Mouse (Mus musculus): ENCODE data around the gene Hoxd11. TPM values are rescaled to one million over a fixed set of nuclear protein-coding genes. Genes with fewer than 3 reads are reported as not detected.

Gene Hoxd11
- polyA plus RNA-seq, 1 experiment from 2014 or later, result 10.3 TPM

GRCm38 (mm10) chr2:74657251-74658023 lies 21.9 kb upstream of the Hoxd11 start:
- no peaks in the 10 kb centered on the region for H3K9me3 ChIP-seq
- peaks cover 36% of the 10 kb centered on the region for H3K4me1 ChIP-seq
- 2% methylated on average over 62 of the region's 62 CpGs for WGBS
- H3K36me3 ChIP-seq, result no peaks in the 10 kb centered on the region
- ATAC-seq (ENCODE audit: insufficient number of reproducible peaks, low FRiP score, low TSS enrichment, low read depth), result no peak
- H3K27me3 ChIP-seq, result peaks cover 63% of the 10 kb centered on the region
- H3K4me3 ChIP-seq, result peak overlapping the region; percentile 46
- H3K4me2 ChIP-seq, result peak overlapping the region; percentile 44
- H3K27ac ChIP-seq, result peak overlapping the region; percentile 89
- H3K9ac ChIP-seq, result peak overlapping the region; percentile 53

- H3K4me2 ChIP-seq, result peak overlapping the region; percentile 44
- 3% methylated on average over 15 of the region's 15 CpGs for WGBS
Observed at GRCm38 (mm10) chr2:74658024-74658666, 21.2 kb upstream of the Hoxd11 start.

GRCm38 (mm10) chr2:74658667-74659371 lies 20.5 kb upstream of the Hoxd11 start:
- no peak for ATAC-seq (ENCODE audit: insufficient number of reproducible peaks, low FRiP score, low TSS enrichment, low read depth)
- peak overlapping the region; percentile 89 for H3K27ac ChIP-seq
- H3K4me1 ChIP-seq, result peaks cover 36% of the 10 kb centered on the region
- H3K9me3 ChIP-seq, result no peaks in the 10 kb centered on the region
- peaks cover 71% of the 10 kb centered on the region for H3K27me3 ChIP-seq
- H3K4me2 ChIP-seq, result peak overlapping the region; percentile 44
- 1% methylated on average over 47 of the region's 47 CpGs for WGBS
- peak overlapping the region; percentile 18 for H3K9ac ChIP-seq
- H3K4me3 ChIP-seq, result peak overlapping the region; percentile 46
- no peaks in the 10 kb centered on the region for H3K36me3 ChIP-seq

More at GRCm38 (mm10) chr2:74658024-74658666, 21.2 kb upstream of the Hoxd11 start:
- no peak for ATAC-seq (ENCODE audit: insufficient number of reproducible peaks, low FRiP score, low TSS enrichment, low read depth)
- H3K4me3 ChIP-seq, result peak overlapping the region; percentile 46
- H3K27ac ChIP-seq, result peak overlapping the region; percentile 89
- H3K9ac ChIP-seq, result peak overlapping the region; percentile 53
- H3K27me3 ChIP-seq, result peaks cover 66% of the 10 kb centered on the region
- no peaks in the 10 kb centered on the region for H3K9me3 ChIP-seq
- no peaks in the 10 kb centered on the region for H3K36me3 ChIP-seq
- peaks cover 36% of the 10 kb centered on the region for H3K4me1 ChIP-seq

- Histone ChIP-seq H3K36me3 (no peaks in the 10 kb centered on the region), H3K27me3 (peaks cover 71% of the 10 kb centered on the region), H3K27ac (peak within 1 kb of the TSS; percentile 89), H3K4me2 (peak within 1 kb of the TSS; percentile 56), H3K9ac (peak within 1 kb of the TSS; percentile 52), H3K4me1 (peaks cover 36% of the 10 kb centered on the region), H3K4me3 (peak within 1 kb of the TSS; percentile 46), H3K9me3 (no peaks in the 10 kb centered on the region)
- WGBS, result 2% methylated on average over 28 of the region's 28 CpGs
- ATAC-seq (ENCODE audit: insufficient number of reproducible peaks, low FRiP score, low TSS enrichment, low read depth), result no peak
Observed at GRCm38 (mm10) chr2:74659507-74660005, 19.8 kb upstream of the Hoxd11 start, which contains the start of gene Evx2. Gene Evx2 (minus strand): TSS chr2:74659557.

DNA sequence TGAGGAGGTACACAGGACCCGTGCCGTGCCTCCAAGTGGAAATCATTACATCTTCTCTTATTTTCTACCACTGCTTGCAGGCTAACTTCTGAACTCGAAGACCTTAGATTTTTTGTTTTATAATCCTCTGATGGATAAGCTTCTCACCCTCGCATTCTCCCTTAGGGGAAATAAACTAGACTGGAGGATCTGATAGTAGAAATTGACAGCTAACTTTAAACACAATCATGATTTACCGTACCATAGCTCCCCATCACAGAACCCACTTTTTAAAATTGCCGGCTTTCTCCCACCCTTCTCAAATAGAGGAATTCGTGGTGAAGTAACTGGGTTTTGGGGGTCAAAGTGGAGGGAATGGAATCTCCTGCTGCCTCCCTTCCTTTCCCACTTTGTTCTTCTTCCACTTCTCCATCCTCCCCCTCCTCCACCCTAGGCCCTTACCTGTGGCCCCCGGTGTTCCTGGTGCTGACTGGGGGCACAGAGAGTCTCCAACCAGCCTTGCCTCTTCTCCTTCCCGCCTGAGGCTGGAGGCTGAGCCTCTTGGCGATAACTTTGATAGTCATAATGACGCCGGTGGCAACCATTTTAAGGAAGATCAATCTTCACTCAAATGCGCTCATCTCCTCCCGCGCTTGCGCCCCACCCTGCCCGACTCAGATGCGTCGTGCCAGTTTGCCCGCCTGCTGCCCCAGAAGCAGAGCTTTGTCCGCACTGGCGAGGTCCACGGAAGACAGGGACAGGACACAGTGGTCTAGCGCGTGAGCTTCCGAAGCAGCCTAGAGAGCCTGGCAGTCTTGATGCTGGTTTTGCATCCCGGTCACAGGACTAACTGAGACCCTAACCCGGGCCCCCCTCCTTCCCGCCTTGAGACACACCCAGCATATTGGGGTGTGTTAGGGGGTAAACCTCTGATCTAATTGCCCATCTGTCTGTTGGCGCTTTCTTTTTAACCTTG lies 18.7 kb upstream of the Hoxd11 start:
- Histone ChIP-seq H3K36me3 (no peaks in the 10 kb centered on the region), H3K9ac (peak overlapping the region; percentile 52), H3K4me3 (peak overlapping the region; percentile 46), H3K9me3 (no peaks in the 10 kb centered on the region), H3K4me1 (peaks cover 28% of the 10 kb centered on the region), H3K4me2 (peak overlapping the region; percentile 56), H3K27me3 (peaks cover 69% of the 10 kb centered on the region), H3K27ac (peak overlapping the region; percentile 89)
- 2% methylated on average over 30 of the region's 30 CpGs for WGBS
- no peak; the same call in none of the 2 replicates for ATAC-seq (ENCODE audit: insufficient number of reproducible peaks, low FRiP score, low TSS enrichment, low read depth)

- peaks cover 22% of the 10 kb centered on the region for H3K4me1 ChIP-seq
- no peaks in the 10 kb centered on the region for H3K9me3 ChIP-seq
- 0 out of 2 replicates have a peak overlapping the region, but pooled peaks have one; percentile 20 for H3K9ac ChIP-seq
- no peaks in the 10 kb centered on the region for H3K36me3 ChIP-seq
- peak; percentile 22; the same call in 1 of the 2 replicates for ATAC-seq (ENCODE audit: insufficient number of reproducible peaks, low FRiP score, low TSS enrichment, low read depth)
- peak overlapping the region; percentile 89 for H3K27ac ChIP-seq
- H3K4me3 ChIP-seq, result peak overlapping the region; percentile 46
- under 1% methylated on average over 14 of the region's 14 CpGs for WGBS
- peak overlapping the region; percentile 56 for H3K4me2 ChIP-seq
- H3K27me3 ChIP-seq, result peaks cover 70% of the 10 kb centered on the region
Observed at GRCm38 (mm10) chr2:74661685-74662084, 17.7 kb upstream of the Hoxd11 start.

DNA sequence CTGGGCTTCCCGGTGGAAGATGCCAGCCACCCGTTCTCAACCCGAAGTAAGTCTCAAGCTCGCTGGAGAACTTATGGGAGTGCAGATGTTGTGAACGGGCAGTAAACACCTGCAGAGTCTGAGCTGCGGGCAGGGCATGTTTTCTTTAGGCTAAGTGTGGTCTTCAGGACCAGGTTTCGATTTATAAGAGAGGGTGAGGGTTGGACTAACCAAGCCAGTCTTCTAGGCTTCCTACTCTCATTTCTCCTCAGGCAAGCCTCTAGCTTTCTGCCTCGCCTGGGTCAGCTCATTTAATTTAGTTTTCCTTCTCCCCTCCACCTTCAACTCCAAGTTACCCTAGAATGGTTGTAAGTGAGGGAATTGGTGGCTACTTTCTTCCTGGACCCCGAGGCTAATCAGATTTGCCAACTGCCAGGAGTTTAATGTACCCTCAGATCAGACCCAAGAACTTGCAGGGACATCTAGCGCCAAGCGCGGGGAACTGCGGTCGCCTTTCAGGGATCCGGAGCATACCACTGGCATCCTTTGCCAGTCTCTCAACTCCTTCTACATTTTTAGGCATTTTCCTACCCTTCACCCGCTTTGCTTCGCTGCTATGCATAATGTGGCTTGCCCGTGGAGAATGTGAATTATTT lies 15.9 kb upstream of the Hoxd11 start:
- ATAC-seq (ENCODE audit: insufficient number of reproducible peaks, low FRiP score, low TSS enrichment, low read depth), result no peak
- H3K4me3 ChIP-seq, result peak overlapping the region; percentile 19
- WGBS, result 1% methylated on average over 18 of the region's 18 CpGs

DNA sequence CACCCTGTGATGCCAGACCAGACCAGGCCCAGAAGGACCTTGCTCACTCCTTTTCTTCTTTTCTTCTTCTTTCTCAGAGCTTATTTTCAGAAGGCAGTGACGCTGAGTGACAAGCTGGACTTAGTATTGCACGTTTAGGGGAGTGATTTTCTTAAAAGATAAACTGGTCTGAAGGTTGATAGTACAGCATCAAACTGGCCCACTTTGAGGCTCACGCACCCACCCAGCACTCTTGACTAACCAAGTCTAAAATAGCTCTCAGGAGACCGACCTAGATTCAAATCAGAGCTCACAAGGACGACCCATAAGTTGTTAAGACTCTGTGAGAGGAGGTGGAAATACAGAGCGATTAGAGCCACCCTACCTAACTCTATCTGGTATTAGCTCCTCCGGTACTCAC lies 12.9 kb upstream of the Hoxd11 start:
- peak overlapping the region; percentile 35; the same call in 1 of the 2 replicates for H3K4me2 ChIP-seq

More for the DNA sequence above, 15.9 kb upstream of the Hoxd11 start:
- Histone ChIP-seq H3K4me1 (peaks cover 27% of the 10 kb centered on the region), H3K36me3 (no peaks in the 10 kb centered on the region), H3K4me2 (peak overlapping the region; percentile 46), H3K27ac (peak overlapping the region; percentile 62), H3K9me3 (no peaks in the 10 kb centered on the region), H3K9ac (no peak overlapping the region), H3K27me3 (peaks cover 73% of the 10 kb centered on the region)

DNA sequence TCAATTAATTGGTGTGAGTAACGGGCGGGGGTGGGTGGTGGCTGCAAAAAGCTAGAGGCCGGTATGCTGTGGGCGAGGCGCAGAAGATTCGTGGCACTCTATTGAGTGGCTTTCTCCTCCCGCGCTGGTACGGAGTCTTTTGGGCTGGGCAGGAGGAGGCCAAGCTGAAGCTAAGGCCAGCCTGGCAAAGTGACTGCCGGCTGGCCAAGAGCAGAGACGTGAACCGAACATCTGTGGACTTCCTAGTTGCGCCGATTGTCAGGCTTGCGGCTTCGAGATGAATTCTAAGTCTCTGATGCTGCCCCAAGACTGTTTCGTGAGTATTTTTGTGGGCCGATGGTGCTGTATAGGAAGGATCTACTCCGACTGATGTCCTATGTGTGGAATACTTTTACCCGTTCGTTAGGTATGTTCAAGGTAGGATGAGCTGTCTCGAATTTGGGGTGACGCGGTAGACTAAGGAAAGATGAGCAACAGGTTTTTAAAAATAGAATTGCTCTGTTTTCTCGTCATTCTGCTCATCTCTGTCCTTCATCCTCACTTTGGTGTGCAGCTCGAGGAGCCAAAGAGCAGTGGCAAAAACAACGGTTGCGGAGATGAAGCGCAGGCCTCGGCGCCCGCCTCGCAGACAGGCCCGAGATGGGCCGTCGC lies 12.0 kb upstream of the Hoxd11 start:
- peak overlapping the region; percentile 66 for H3K4me3 ChIP-seq
- no peaks in the 10 kb centered on the region for H3K9me3 ChIP-seq
- H3K36me3 ChIP-seq, result no peaks in the 10 kb centered on the region
- WGBS, result 3% methylated on average over 36 of the region's 36 CpGs
- H3K9ac ChIP-seq, result peak overlapping the region; percentile 35
- no peak for ATAC-seq (ENCODE audit: insufficient number of reproducible peaks, low FRiP score, low TSS enrichment, low read depth)
- peak overlapping the region; percentile 91 for H3K27ac ChIP-seq
- peaks cover 15% of the 10 kb centered on the region for H3K4me1 ChIP-seq
- peaks cover 57% of the 10 kb centered on the region for H3K27me3 ChIP-seq
- peak overlapping the region; percentile 66 for H3K4me2 ChIP-seq

More for the DNA sequence above, 12.9 kb upstream of the Hoxd11 start:
- H3K4me3 ChIP-seq, result peak overlapping the region; percentile 21
- ATAC-seq (ENCODE audit: insufficient number of reproducible peaks, low FRiP score, low TSS enrichment, low read depth), result no peak
- H3K27ac ChIP-seq, result peak overlapping the region; percentile 74
- no peaks in the 10 kb centered on the region for H3K36me3 ChIP-seq
- 11% methylated on average over 7 of the region's 7 CpGs for WGBS
- no peak overlapping the region; the same call in 1 of the 2 replicates for H3K9ac ChIP-seq
- H3K9me3 ChIP-seq, result no peaks in the 10 kb centered on the region
- peaks cover 20% of the 10 kb centered on the region for H3K4me1 ChIP-seq
- peaks cover 66% of the 10 kb centered on the region for H3K27me3 ChIP-seq

GRCm38 (mm10) chr2:74667842-74668357 lies 11.5 kb upstream of the Hoxd11 start, which contains the start of gene Hoxd13:
Gene Hoxd13 (plus strand): TSS chr2:74668310.
- H3K9ac ChIP-seq, result peak within 1 kb of the TSS; percentile 76
- H3K36me3 ChIP-seq, result no peaks in the 10 kb centered on the region
- peaks cover 58% of the 10 kb centered on the region for H3K27me3 ChIP-seq
- peaks cover 19% of the 10 kb centered on the region for H3K4me1 ChIP-seq
- peak within 1 kb of the TSS; percentile 66 for H3K4me3 ChIP-seq
- no peaks in the 10 kb centered on the region for H3K9me3 ChIP-seq
- 2% methylated on average over 19 of the region's 51 CpGs for WGBS
- peak; percentile 94 for ATAC-seq (ENCODE audit: insufficient number of reproducible peaks, low FRiP score, low TSS enrichment, low read depth)
- peak within 1 kb of the TSS; percentile 95 for H3K27ac ChIP-seq
- H3K4me2 ChIP-seq, result peak within 1 kb of the TSS; percentile 66

Data from limb, embryonic 15.5 days (tissue).